ENCODE assay signal across 19 mouse cellular contexts in the genomic region with DNA sequence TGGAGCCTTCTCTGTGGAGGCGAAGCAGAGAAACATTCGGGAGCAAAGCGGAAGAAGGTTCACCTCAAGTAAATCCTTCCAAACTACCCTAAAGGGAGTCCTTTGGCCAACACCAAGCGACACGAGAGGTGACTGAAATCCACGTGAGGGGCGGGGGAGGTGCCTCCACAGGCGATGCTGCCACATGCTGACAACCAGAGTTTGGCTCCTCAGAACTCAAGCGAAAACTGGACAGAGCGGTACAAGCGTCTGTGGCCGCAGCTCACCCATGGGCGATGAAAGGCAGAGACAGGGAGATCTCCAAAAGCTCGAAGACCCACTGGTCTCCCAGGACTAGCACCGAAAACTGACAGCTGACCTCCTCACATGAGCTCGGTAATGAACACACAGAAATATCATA.
DNase-seq lines count a peak whose midpoint lies in the region; ATAC-seq and TF ChIP-seq lines count a peak whose summit lies in the region.
"Had no signal": no experiment of that assay in that cellular context is flagged by ENCODE, and none has a peak within 500 bp of the region (broad histone marks: within the 10 kb centered on the region; RNA-seq: fewer than 3 reads in every experiment).

No protein-coding gene starts in this region.

- H3K36me3 ChIP-seq in heart, embryonic 14.5 days (ENCODE audit: control insufficient read depth, insufficient read depth, low read length), result no peaks in the 10 kb centered on the region
- no peaks in the 10 kb centered on the region for H3K36me3 ChIP-seq in heart, embryonic 10.5 days
- no peaks in the 10 kb centered on the region for H3K36me3 ChIP-seq in liver, embryonic 11.5 days (ENCODE audit: control insufficient read depth, insufficient read depth, low read length)
- H3K36me3 ChIP-seq in liver, postnatal 0 days (replicated peaks; ENCODE audit: insufficient read depth, low read length), result no peaks in the 10 kb centered on the region
- H3K36me3 ChIP-seq: embryonic facial prominence, embryonic 15.5 days had no signal

- intact Hi-C loops in heart, postnatal 36 days (cut with DNase I), result no loop called here

- no peak for TF ChIP-seq EP300 in liver, postnatal 0 days (IDR thresholded peaks at IDR 0.05; ENCODE audit: low read depth)

- ATAC-seq in heart, embryonic 14.5 days (ENCODE audit: insufficient number of reproducible peaks, insufficient read depth, low FRiP score, low read depth), result no peak
- no peak for ATAC-seq in liver, embryonic 11.5 days (replicated peaks; ENCODE audit: low FRiP score)
- ATAC-seq in liver, postnatal 0 days, result no peak
- ATAC-seq: forebrain, embryonic 16.5 days; hindbrain, embryonic 16.5 days; inflammation-experienced regulatory T-cells, adult 6 months; intestine, postnatal 0 days had no signal

- peak; percentile 82 for DNase-seq in heart, adult 11 months
- no peak for DNase-seq in heart, postnatal 36 days
- no peak for DNase-seq in heart, embryonic 10.5 days (ENCODE audit: low spot score)
- peak; percentile 26 for DNase-seq in liver, embryonic 11.5 days (ENCODE audit: low spot score)
- DNase-seq in liver, postnatal 0 days, result no peak
- peak; percentile 5 for DNase-seq in testis, postnatal 14 days (ENCODE audit: low spot score)
- no peak for DNase-seq in testis, postnatal 10 days (ENCODE audit: low spot score)
- DNase-seq: adrenal gland, postnatal 10 days; cerebellum, adult 11 months; cerebellum, adult 8-10 months; cerebellum, postnatal 14 days; gastrocnemius, postnatal 10 days had no signal

- TF ChIP-seq CTCF in liver, postnatal 0 days (IDR thresholded peaks at IDR 0.05; ENCODE audit: low read depth), result no peak

- 58% methylated on average over 16 of the region's 16 CpGs for WGBS in heart, embryonic 14.5 days
- WGBS in heart, embryonic 10.5 days, result 63% methylated on average over 16 of the region's 16 CpGs
- WGBS in liver, embryonic 11.5 days, result 64% methylated on average over 16 of the region's 16 CpGs
- WGBS in liver, postnatal 0 days (ENCODE audit: insufficient replicate concordance), result 72% methylated on average over 16 of the region's 16 CpGs

- H3K4me2 ChIP-seq in heart, embryonic 14.5 days (ENCODE audit: low read length), result peak overlapping the region; percentile 38
- H3K4me2 ChIP-seq in liver, embryonic 11.5 days, result no peak overlapping the region
- no peak overlapping the region for H3K4me2 ChIP-seq in liver, postnatal 0 days (ENCODE audit: low read depth, low read length)
- H3K4me2 ChIP-seq: embryonic facial prominence, embryonic 15.5 days had no signal

- H3K9ac ChIP-seq in heart, embryonic 14.5 days (ENCODE audit: low read length), result no peak overlapping the region
- no peak overlapping the region for H3K9ac ChIP-seq in liver, embryonic 11.5 days (ENCODE audit: low read depth, low read length)
- H3K9ac ChIP-seq in liver, postnatal 0 days (replicated peaks), result no peak overlapping the region
- H3K9ac ChIP-seq: embryonic facial prominence, embryonic 15.5 days had no signal

- H3K4me1 ChIP-seq in heart, embryonic 14.5 days (ENCODE audit: control insufficient read depth in 2 of 2, insufficient read depth in 2 of 2, low read length in 2 of 2), result no peaks in the 10 kb centered on the region
- peaks cover 3% of the 10 kb centered on the region; the same call in 1 of the 2 replicates for H3K4me1 ChIP-seq in heart, embryonic 10.5 days
- no peaks in the 10 kb centered on the region for H3K4me1 ChIP-seq in liver, embryonic 11.5 days (replicated peaks; ENCODE audit: control insufficient read depth, insufficient read depth, low read length)
- H3K4me1 ChIP-seq in liver, postnatal 0 days (ENCODE audit: insufficient read depth), result no peaks in the 10 kb centered on the region
- H3K4me1 ChIP-seq: embryonic facial prominence, embryonic 15.5 days had no signal

- H3K9me3 ChIP-seq in heart, embryonic 14.5 days (ENCODE audit: control insufficient read depth, low read length), result no peaks in the 10 kb centered on the region
- H3K9me3 ChIP-seq in heart, embryonic 10.5 days, result no peaks in the 10 kb centered on the region
- H3K9me3 ChIP-seq in liver, embryonic 11.5 days (ENCODE audit: control insufficient read depth, low read length), result no peaks in the 10 kb centered on the region
- no peaks in the 10 kb centered on the region for H3K9me3 ChIP-seq in liver, postnatal 0 days (ENCODE audit: low read length)
- H3K9me3 ChIP-seq: embryonic facial prominence, embryonic 15.5 days had no signal

- H3K27me3 ChIP-seq in heart, embryonic 14.5 days (ENCODE audit: control insufficient read depth, insufficient read depth, low read length), result no peaks in the 10 kb centered on the region
- no peaks in the 10 kb centered on the region; the same call in 1 of the 2 replicates for H3K27me3 ChIP-seq in heart, embryonic 10.5 days (ENCODE audit: insufficient read depth, poor library complexity, severe bottlenecking)
- H3K27me3 ChIP-seq in liver, embryonic 11.5 days (replicated peaks; ENCODE audit: control insufficient read depth, insufficient read depth, low read length), result no peaks in the 10 kb centered on the region
- no peaks in the 10 kb centered on the region for H3K27me3 ChIP-seq in liver, postnatal 0 days (ENCODE audit: insufficient read depth, low read length)
- H3K27me3 ChIP-seq: embryonic facial prominence, embryonic 15.5 days had no signal

- H3K27ac ChIP-seq in heart, embryonic 14.5 days (replicated peaks in 1 of 2; ENCODE audit: control insufficient read depth in 1 of 2, insufficient read depth in 1 of 2, low read depth in 2 of 2, low read length in 2 of 2), result no peak overlapping the region
- no peak overlapping the region for H3K27ac ChIP-seq in heart, embryonic 10.5 days
- H3K27ac ChIP-seq in liver, embryonic 11.5 days (ENCODE audit: low read depth, low read length), result no peak overlapping the region
- H3K27ac ChIP-seq in liver, postnatal 0 days (ENCODE audit: low read depth), result no peak overlapping the region
- H3K27ac ChIP-seq: embryonic facial prominence, embryonic 15.5 days had no signal

- H3K4me3 ChIP-seq in heart, embryonic 14.5 days (ENCODE audit: control insufficient read depth in 1 of 2, insufficient read depth in 1 of 2, low read depth in 1 of 2, low read length in 2 of 2), result no peak overlapping the region
- H3K4me3 ChIP-seq in heart, embryonic 10.5 days, result no peak overlapping the region
- no peak overlapping the region for H3K4me3 ChIP-seq in liver, embryonic 11.5 days (ENCODE audit: low read depth, low read length)
- no peak overlapping the region for H3K4me3 ChIP-seq in liver, postnatal 0 days (ENCODE audit: low read depth, low read length)
- H3K4me3 ChIP-seq: embryonic facial prominence, embryonic 15.5 days; erythroblast, embryonic 14.5 days had no signal

Comparison
In these comparisons a context has a peak if more than half of its experiments do, and no peak if none do; other contexts are left out.
1. DNase-seq: peak in heart, adult 11 months (single experiment), liver, embryonic 11.5 days (single experiment) and testis, postnatal 14 days (single experiment); none in heart, postnatal 36 days (0 of 2), heart, embryonic 10.5 days (single experiment), liver, postnatal 0 days (single experiment) and testis, postnatal 10 days (single experiment).